Mouse (Mus musculus) liver, embryonic 14.5 days (tissue): ENCODE results near the gene Pcbp2. TPM values are rescaled to one million over a fixed set of nuclear protein-coding genes. Genes with fewer than 3 reads are reported as not detected.

Source experiments
- ATAC-seq: fragments of 200-750 bp; cut with Nextera tagmentation; 2 replicates; pipeline ENCODE4 v1.8.0; 2017; ENCODE audit warnings: moderate number of reproducible peaks, mild to moderate bottlenecking, moderate library complexity; ENCODE audit not compliant: insufficient read depth
- DNase-seq, 3 experiments: peaks; one replicate each; pipeline ENCODE4 v3.0.0-alpha.2; 2012 to 2013; ENCODE audit warnings: low read depth in 3 of 3, low spot score in 3 of 3
- H3K27ac ChIP-seq: fragments of 300-500 bp; sonication (generic); 2 replicates; pipeline ENCODE4 v1.5.1; 2014; ENCODE audit warnings: moderate library complexity, mild to moderate bottlenecking, control low read depth, inconsistent platforms
- H3K27me3 ChIP-seq: fragments of 300-500 bp; sonication (generic); 2 replicates; pipeline ENCODE4 v1.6.1; 2014; ENCODE audit warnings: mild to moderate bottlenecking, low read length, moderate library complexity; ENCODE audit not compliant: control insufficient read depth, insufficient read depth
- H3K36me3 ChIP-seq: fragments of 300-500 bp; sonication (generic); replicated peaks from 2 replicates; pipeline ENCODE4 v1.6.1; 2014; ENCODE audit warnings: low read depth; ENCODE audit not compliant: control insufficient read depth, insufficient read depth
- H3K4me1 ChIP-seq, 2 experiments: fragments of 200-500 bp in 1 of 2; fragments of 300-500 bp in 1 of 2; sonication (generic) in 1 of 2; replicated peaks; 2 replicates each; pipeline ENCODE4 v1.6.1; 2012 to 2014; ENCODE audit warnings: antibody characterized with exemption in 1 of 2, inconsistent platforms in 1 of 2, low read length in 1 of 2; ENCODE audit not compliant: control insufficient read depth in 2 of 2, insufficient read depth in 2 of 2
- H3K4me2 ChIP-seq: fragments of 300-500 bp; sonication (generic); 2 replicates; pipeline ENCODE4 v1.6.1; 2014; ENCODE audit warnings: low read depth, mild to moderate bottlenecking, control low read depth, moderate library complexity
- H3K4me3 ChIP-seq, 2 experiments: fragments of 200-500 bp in 1 of 2; fragments of 300-500 bp in 1 of 2; sonication (generic) in 1 of 2; 2 replicates each; pipeline ENCODE4 v1.5.1; 2012 to 2014; ENCODE audit warnings: low read depth in 2 of 2, low read length in 2 of 2, mild to moderate bottlenecking in 2 of 2, control low read depth in 1 of 2, inconsistent platforms in 1 of 2, moderate library complexity in 1 of 2; ENCODE audit not compliant: insufficient read depth in 1 of 2
- H3K9ac ChIP-seq: fragments of 300-500 bp; sonication (generic); replicated peaks from 2 replicates; pipeline ENCODE4 v1.6.1; 2014; ENCODE audit warnings: mild to moderate bottlenecking, control low read depth, moderate library complexity
- H3K9me3 ChIP-seq: fragments of 300-500 bp; sonication (generic); 2 replicates; pipeline ENCODE4 v1.6.1; 2016; ENCODE audit warnings: low read length, mixed read lengths; ENCODE audit not compliant: control insufficient read depth
- CTCF ChIP-seq: IDR thresholded peaks from 2 replicates; pipeline ENCODE4 v1.5.1; 2016; ENCODE audit warnings: antibody characterized with exemption, low read depth, control low read depth
- EP300 ChIP-seq: IDR thresholded peaks from 2 replicates; pipeline ENCODE4 v1.6.1; 2016; ENCODE audit warnings: antibody characterized with exemption, low read depth
- WGBS: fragments of 180-500 bp; shearing (Covaris S2); extraction: QIAGEN DNeasy Blood & Tissue Kit; methylation state at CpG from one replicate; pipeline ENCODE4 v1.1.7; 2014; ENCODE audit not compliant: insufficient replicate concordance; 5-methylcytosine and 5-hydroxymethylcytosine counted together
- polyA plus RNA-seq, 2 experiments: library from polyadenylated mRNA; depleted of rRNA in 1 of 2; stranded (reverse) in 1 of 2; unstranded in 1 of 2; fragments of >200 nt; fragmentation: Nextera tagmentation in 1 of 2; extraction: Ambion mirVana in 1 of 2; gene quantifications; 2 replicates each; pipeline versions ENCODE4 v1.2.1 to v1.2.3; 2012 to 2014

Gene Pcbp2
- polyA plus RNA-seq, 2 experiments, result 93.3 to 221 TPM

- H3K27ac ChIP-seq, result peak overlapping the region; percentile 87
- no peaks in the 10 kb centered on the region for H3K27me3 ChIP-seq
- H3K4me1 ChIP-seq, result peaks cover 40 to 45% of the 10 kb centered on the region in 2 experiments
- peak overlapping the region; percentile 88 for H3K4me2 ChIP-seq
- H3K9ac ChIP-seq, result peak overlapping the region; percentile 43
- no peaks in the 10 kb centered on the region; the same call in 1 of the 2 replicates for H3K36me3 ChIP-seq
- TF ChIP-seq CTCF (no peak), EP300 (no peak)
- H3K9me3 ChIP-seq, result no peaks in the 10 kb centered on the region
- peak overlapping the region; percentile 55 to 75 for H3K4me3 ChIP-seq
- no peak for DNase-seq
- ATAC-seq, result no peak
- WGBS, result 76% methylated on average over 9 of the region's 9 CpGs
These were observed 8.8 kb upstream of the Pcbp2 start for GRCm38 (mm10) chr15:102461430-102462075.

GRCm38 (mm10) chr15:102463666-102464065 is 6.7 kb upstream of the Pcbp2 start:
- DNase-seq (peak in 1 of 3 experiments; percentile 44), ATAC-seq (no peak)
- Histone ChIP-seq H3K4me2 (no peak overlapping the region), H3K9ac (no peak overlapping the region), H3K27me3 (no peaks in the 10 kb centered on the region), H3K27ac (no peak overlapping the region), H3K4me1 (peaks cover 25 to 30% of the 10 kb centered on the region in 2 experiments), H3K4me3 (no peak overlapping the region), H3K36me3 (no peaks in the 10 kb centered on the region; the same call in 1 of the 2 replicates), H3K9me3 (no peaks in the 10 kb centered on the region)
- TF ChIP-seq CTCF, result peak; percentile 74
- no peak for TF ChIP-seq EP300

DNA sequence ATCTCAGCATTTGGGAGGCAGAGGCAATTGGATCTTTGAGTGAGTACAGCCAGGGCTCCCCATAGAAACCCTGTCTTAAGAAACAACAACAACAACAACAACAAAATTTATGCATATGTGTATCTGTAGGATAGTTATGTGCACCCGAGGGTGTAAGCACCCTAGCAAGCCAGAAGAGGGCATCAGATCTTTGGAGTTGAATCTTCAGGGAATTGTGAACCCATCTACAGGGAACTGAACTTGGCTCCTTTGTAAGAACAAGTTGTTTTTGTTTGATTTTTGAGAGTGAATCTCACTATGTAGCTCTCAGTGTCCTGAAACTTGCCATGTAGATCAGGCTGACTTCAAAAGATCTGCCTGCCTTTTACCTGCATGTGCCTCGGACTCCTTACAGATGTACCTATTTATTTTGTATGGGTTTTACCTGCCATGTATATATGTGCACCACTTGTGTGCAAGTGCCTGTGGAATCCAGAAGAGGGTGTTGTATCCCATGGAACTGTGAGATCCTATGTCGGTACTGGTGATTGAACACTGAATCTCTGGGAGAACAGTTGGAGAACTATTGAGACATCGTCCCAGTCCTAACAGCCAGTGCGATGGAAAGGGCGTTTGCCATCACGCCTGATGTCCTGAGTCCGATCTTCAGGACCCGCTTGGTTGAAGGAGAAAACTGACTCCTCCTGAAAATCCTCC is 1.5 kb upstream of the Pcbp2 start:
- Histone ChIP-seq H3K36me3 (peaks cover 8% of the 10 kb centered on the region), H3K27ac (no peak overlapping the region), H3K9me3 (no peaks in the 10 kb centered on the region), H3K4me3 (no peak overlapping the region), H3K4me2 (no peak overlapping the region), H3K4me1 (peaks cover 6 to 7% of the 10 kb centered on the region in 2 experiments; a peak in 3 of 4 replicates), H3K27me3 (no peaks in the 10 kb centered on the region), H3K9ac (no peak overlapping the region)
- ATAC-seq, result no peak
- 89% methylated on average over 9 of the region's 9 CpGs for WGBS
- TF ChIP-seq CTCF, result no peak
- no peak for TF ChIP-seq EP300
- no peak for DNase-seq

DNA sequence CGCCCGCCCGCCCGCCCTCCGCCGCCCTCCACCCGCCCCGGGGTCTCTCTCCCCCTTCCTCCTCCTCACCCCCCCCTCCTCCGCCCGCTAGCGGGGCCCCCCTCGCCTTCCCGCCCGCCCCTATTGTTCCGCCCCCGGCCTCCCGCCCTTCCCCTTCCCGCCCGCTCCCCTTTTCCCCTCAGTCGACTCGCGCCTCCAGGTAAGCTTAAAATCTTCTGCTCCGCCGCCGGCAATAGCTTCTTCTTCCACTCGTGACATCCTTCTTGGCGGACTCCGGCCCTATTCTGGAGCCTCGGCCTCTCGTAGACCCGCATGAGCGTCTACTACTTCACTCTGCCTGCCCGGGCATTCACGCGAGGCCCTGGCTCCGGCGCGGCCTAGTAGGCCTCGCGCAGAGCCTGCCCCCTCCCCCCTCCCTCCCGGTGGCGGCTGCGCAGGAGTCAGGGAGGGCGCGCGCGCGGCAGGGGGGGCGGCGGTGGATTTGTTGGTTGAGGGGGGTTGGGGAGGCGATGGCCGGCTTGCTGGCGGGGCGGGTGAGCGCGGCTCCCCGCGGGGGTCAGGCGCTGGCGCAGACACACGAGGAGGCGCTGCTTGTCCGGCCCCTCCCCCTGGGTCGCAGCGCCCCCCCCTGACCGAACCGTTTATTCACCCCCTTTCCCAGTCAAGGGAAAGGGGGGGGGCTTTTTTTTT is 411 bp downstream of the Pcbp2 start:
- H3K4me3 ChIP-seq, result peak overlapping the region; percentile 80 to 100
- H3K4me1 ChIP-seq, result peaks cover 6 to 7% of the 10 kb centered on the region in 2 experiments; a peak in 3 of 4 replicates
- H3K27me3 ChIP-seq, result no peaks in the 10 kb centered on the region
- peak overlapping the region; percentile 86 for H3K4me2 ChIP-seq
- ATAC-seq, result peak; percentile 67
- peak overlapping the region; percentile 87 for H3K9ac ChIP-seq
- H3K36me3 ChIP-seq, result peaks cover 27% of the 10 kb centered on the region
- no peaks in the 10 kb centered on the region for H3K9me3 ChIP-seq
- WGBS, result 1% methylated on average over 41 of the region's 67 CpGs
- TF ChIP-seq CTCF (peak; percentile 36; the same call in 1 of the 2 replicates), EP300 (no peak)
- peak in 2 of 3 experiments; percentile 41 to 50 for DNase-seq
- peak overlapping the region; percentile 61 for H3K27ac ChIP-seq

GRCm38 (mm10) chr15:102471295-102471645 is 931 bp downstream of the Pcbp2 start:
- no peaks in the 10 kb centered on the region for H3K9me3 ChIP-seq
- peaks cover 6 to 7% of the 10 kb centered on the region in 2 experiments; a peak in 3 of 4 replicates for H3K4me1 ChIP-seq
- peak overlapping the region; percentile 61 for H3K27ac ChIP-seq
- ATAC-seq (no peak), DNase-seq (no peak)
- peaks cover 32% of the 10 kb centered on the region for H3K36me3 ChIP-seq
- no peak for TF ChIP-seq EP300
- TF ChIP-seq CTCF, result no peak
- under 1% methylated on average over 10 of the region's 10 CpGs for WGBS
- no peaks in the 10 kb centered on the region for H3K27me3 ChIP-seq
- peak overlapping the region; percentile 87 for H3K9ac ChIP-seq
- H3K4me3 ChIP-seq, result peak overlapping the region; percentile 80 to 100
- peak overlapping the region; percentile 86 for H3K4me2 ChIP-seq
